Mouse (Mus musculus) forebrain, embryonic 10.5 days (tissue): ENCODE measurements at regions not wholly inside any gene's neighbourhood (a gene's known extent, or its start where the extent isn't known, plus 50 kb on each side); places are given as distances from the start of the nearest gene placed in this dataset.

Source experiments
- DNase-seq: peaks from one replicate; pipeline ENCODE4 v3.0.0-alpha.2; 2017; ENCODE audit warnings: low spot score; ENCODE audit errors: extremely low spot score
- H3K27ac ChIP-seq: fragments of 300-500 bp; sonication (generic); 2 replicates; pipeline ENCODE4 v1.5.1; 2016; ENCODE audit warnings: mild to moderate bottlenecking
- H3K27me3 ChIP-seq: fragments of 300-500 bp; sonication (generic); 2 replicates; pipeline ENCODE4 v1.6.1; 2016; ENCODE audit warnings: mild to moderate bottlenecking; ENCODE audit not compliant: poor library complexity, severe bottlenecking
- H3K36me3 ChIP-seq: fragments of 300-500 bp; sonication (generic); replicated peaks from 2 replicates; pipeline ENCODE4 v1.6.1; 2016; ENCODE audit warnings: mild to moderate bottlenecking, moderate library complexity
- H3K4me1 ChIP-seq: fragments of 300-500 bp; sonication (generic); 2 replicates; pipeline ENCODE4 v1.6.1; 2016
- H3K4me3 ChIP-seq: fragments of 300-500 bp; sonication (generic); 2 replicates; pipeline ENCODE4 v1.5.1; 2016; ENCODE audit warnings: mild to moderate bottlenecking, moderate library complexity
- H3K9me3 ChIP-seq: fragments of 300-500 bp; sonication (generic); 2 replicates; pipeline ENCODE4 v1.6.1; 2016; ENCODE audit warnings: mild to moderate bottlenecking, moderate library complexity

- H3K27ac ChIP-seq = no peak overlapping the region
These were observed 54.5 kb upstream of the Rspo3 start for GRCm38 (mm10) chr10:29590187-29590586.

GRCm38 (mm10) chr10:29589739-29590138, 54.1 kb upstream of the Rspo3 start:
- Histone ChIP-seq H3K27ac (no peak overlapping the region), H3K27me3 (no peaks in the 10 kb centered on the region), H3K4me1 (no peaks in the 10 kb centered on the region), H3K36me3 (no peaks in the 10 kb centered on the region), H3K9me3 (no peaks in the 10 kb centered on the region), H3K4me3 (no peak overlapping the region)
- no peak for DNase-seq

More at GRCm38 (mm10) chr10:29590187-29590586, 54.5 kb upstream of the Rspo3 start:
- no peaks in the 10 kb centered on the region for H3K36me3 ChIP-seq
- H3K9me3 ChIP-seq = no peaks in the 10 kb centered on the region
- DNase-seq = no peak
- no peaks in the 10 kb centered on the region for H3K27me3 ChIP-seq
- H3K4me3 ChIP-seq = no peak overlapping the region
- H3K4me1 ChIP-seq = no peaks in the 10 kb centered on the region
